Mouse (Mus musculus) monocyte, adult 5-6 weeks (primary cell): Measurements from ENCODE around the gene Cep89. TPM values are rescaled to one million over a fixed set of nuclear protein-coding genes. Genes with fewer than 3 reads are reported as not detected.

ENCODE experiments used
- ATAC-seq: fragments of 153-309, 156-312 bp; replicated peaks from 2 replicates; pipeline ENCODE4 v1.8.0; 2017; ENCODE audit warnings: mild to moderate bottlenecking; ENCODE audit not compliant: low TSS enrichment, insufficient number of reproducible peaks, severe bottlenecking, poor library complexity, low FRiP score
- total RNA-seq: library from RNA; stranded (forward); fragments of 200-1000, 200-491, 200-594 nt; gene quantifications from 3 replicates; pipeline ENCODE4 v1.2.3, GENCODE M21; 2017

Cep89 gene
- total RNA-seq, 1 experiment from 2014 or later: 21.7 TPM

- ATAC-seq: no peak
Observed at GRCm38 (mm10) chr7:35460971-35461370, 64.1 kb downstream of the Cep89 start.

- no peak for ATAC-seq
Observed at GRCm38 (mm10) chr7:35465027-35465426, 68.2 kb downstream of the Cep89 start.

- ATAC-seq: no peak
Observed at GRCm38 (mm10) chr7:35467856-35468255, 71.0 kb downstream of the Cep89 start.

GRCm38 (mm10) chr7:35470794-35471193 is 74.0 kb downstream of the Cep89 start:
- no peak for ATAC-seq

- no peak for ATAC-seq
Observed at GRCm38 (mm10) chr7:35476457-35476856, 79.6 kb downstream of the Cep89 start.

GRCm38 (mm10) chr7:35485126-35485525 is 88.3 kb downstream of the Cep89 start:
- no peak for ATAC-seq

GRCm38 (mm10) chr7:35486553-35486952 is 89.7 kb downstream of the Cep89 start:
- no peak for ATAC-seq

Other genes starting within 250 kb of the Cep89 start
- not detected in 3 replicates for gene Slc7a10, start 210.7 kb upstream of the Cep89 start, total RNA-seq
- not detected in 3 replicates for gene Lrp3, start 181.5 kb upstream of the Cep89 start, total RNA-seq
- 10.4 to 20.6 TPM (median 15.0 TPM) in 3 replicates for gene Gpatch1, start 78.6 kb upstream of the Cep89 start, total RNA-seq
- 0.85 TPM in 1 of 3 replicates, not detected in the others for gene Rhpn2, start 62.9 kb upstream of the Cep89 start, total RNA-seq
- gene Faap24, start 199 bp upstream of the Cep89 start, total RNA-seq: 1.8 to 11.2 TPM (median 9.2 TPM) in 3 replicates
- gene Slc7a9, start 51.8 kb downstream of the Cep89 start, total RNA-seq: not detected in 3 replicates
- not detected in 3 replicates for gene Tdrd12, start 140.7 kb downstream of the Cep89 start, total RNA-seq
- gene Nudt19, start 159.3 kb downstream of the Cep89 start, total RNA-seq: 15.7 to 30.9 TPM (median 21.0 TPM) in 3 replicates
- 0.10 to 0.21 TPM in 2 of 3 replicates, not detected in the other for gene Rgs9bp, start 188.5 kb downstream of the Cep89 start, total RNA-seq
- gene Ankrd27, start 189.2 kb downstream of the Cep89 start, total RNA-seq: 22.5 to 37.8 TPM (median 27.3 TPM) in 3 replicates